Mouse (Mus musculus) spleen, adult 2 months (tissue): Measurements from ENCODE around the gene Brf1. TPM values are rescaled to one million over a fixed set of nuclear protein-coding genes. Genes with fewer than 3 reads are reported as not detected.
A peak's percentile ranks its signal among the peaks of the same experiment; 100 is the strongest.

Experiments used
- DNase-seq, 2 experiments: peaks; one replicate each; pipeline versions ENCODE4 v3.0.0 to v3.0.0-alpha.2; 2012 to 2021; ENCODE audit warnings: low spot score in 2 of 2, low read depth in 1 of 2
- H3K27ac ChIP-seq: fragments of 200-500 bp; 2 replicates; pipeline ENCODE4 v1.5.1; 2012; ENCODE audit warnings: low read length, inconsistent platforms; ENCODE audit not compliant: insufficient read depth
- H3K27me3 ChIP-seq: fragments of 200-500 bp; 2 replicates; pipeline ENCODE4 v1.6.1; 2012; ENCODE audit warnings: mild to moderate bottlenecking, moderate library complexity, low read length, inconsistent platforms; ENCODE audit not compliant: control insufficient read depth, insufficient read depth
- H3K36me3 ChIP-seq: fragments of 200-500 bp; 2 replicates; pipeline ENCODE4 v1.6.1; 2012; ENCODE audit warnings: mild to moderate bottlenecking, low read length, inconsistent platforms; ENCODE audit not compliant: control insufficient read depth, insufficient read depth
- H3K4me1 ChIP-seq: fragments of 200-500 bp; 2 replicates; pipeline ENCODE4 v1.6.1; 2011; ENCODE audit warnings: inconsistent platforms; ENCODE audit not compliant: control insufficient read depth, insufficient read depth, insufficient read length
- H3K4me3 ChIP-seq: fragments of 200-500 bp; 2 replicates; pipeline ENCODE4 v1.5.1; 2011; ENCODE audit warnings: mild to moderate bottlenecking, inconsistent platforms; ENCODE audit not compliant: insufficient read depth, insufficient read length; ENCODE audit errors: extremely low read depth
- CTCF ChIP-seq: fragments of 200-500 bp; IDR thresholded peaks from 2 replicates; pipeline ENCODE4 v1.5.1; 2011; ENCODE audit warnings: mild to moderate bottlenecking, inconsistent platforms; ENCODE audit not compliant: insufficient read depth, insufficient read length, insufficient replicate concordance; ENCODE audit errors: extremely low read depth
- POLR2A ChIP-seq: fragments of 200-500 bp; IDR thresholded peaks from 2 replicates; pipeline ENCODE4 v1.6.1; 2011; ENCODE audit warnings: low read depth, low read length, inconsistent platforms
- WGBS: fragments of 180-500 bp; shearing (Covaris S2); methylation state at CpG from one replicate; pipeline ENCODE4 v1.1.7; 2018; 5-methylcytosine and 5-hydroxymethylcytosine counted together
- polyA plus RNA-seq: library from polyadenylated mRNA; depleted of rRNA; stranded (reverse); fragments of >200 nt; gene quantifications from 2 replicates; pipeline ENCODE4 v1.2.3, GENCODE M21; 2012

Gene Brf1
- polyA plus RNA-seq, 1 experiment = 127 TPM

GRCm38 (mm10) chr12:112937906-112938305 lies 62.6 kb downstream of the Brf1 start:
- Histone ChIP-seq H3K36me3 (no peaks in the 10 kb centered on the region), H3K27me3 (no peaks in the 10 kb centered on the region), H3K27ac (no peak overlapping the region), H3K4me1 (peaks cover 13% of the 10 kb centered on the region; the same call in 1 of the 2 replicates), H3K4me3 (no peak overlapping the region)
- DNase-seq = no peak
- 37% methylated on average over 9 of the region's 9 CpGs for WGBS
- TF ChIP-seq CTCF (no peak), POLR2A (no peak)

GRCm38 (mm10) chr12:112932647-112933046 lies 67.9 kb downstream of the Brf1 start:
- Histone ChIP-seq H3K27me3 (peaks cover 14% of the 10 kb centered on the region), H3K4me3 (no peak overlapping the region), H3K4me1 (peaks cover 4% of the 10 kb centered on the region; the same call in 1 of the 2 replicates), H3K27ac (no peak overlapping the region), H3K36me3 (no peaks in the 10 kb centered on the region)
- TF ChIP-seq POLR2A = no peak
- TF ChIP-seq CTCF = no peak
- 73% methylated on average over 7 of the region's 7 CpGs for WGBS
- DNase-seq = no peak

DNA sequence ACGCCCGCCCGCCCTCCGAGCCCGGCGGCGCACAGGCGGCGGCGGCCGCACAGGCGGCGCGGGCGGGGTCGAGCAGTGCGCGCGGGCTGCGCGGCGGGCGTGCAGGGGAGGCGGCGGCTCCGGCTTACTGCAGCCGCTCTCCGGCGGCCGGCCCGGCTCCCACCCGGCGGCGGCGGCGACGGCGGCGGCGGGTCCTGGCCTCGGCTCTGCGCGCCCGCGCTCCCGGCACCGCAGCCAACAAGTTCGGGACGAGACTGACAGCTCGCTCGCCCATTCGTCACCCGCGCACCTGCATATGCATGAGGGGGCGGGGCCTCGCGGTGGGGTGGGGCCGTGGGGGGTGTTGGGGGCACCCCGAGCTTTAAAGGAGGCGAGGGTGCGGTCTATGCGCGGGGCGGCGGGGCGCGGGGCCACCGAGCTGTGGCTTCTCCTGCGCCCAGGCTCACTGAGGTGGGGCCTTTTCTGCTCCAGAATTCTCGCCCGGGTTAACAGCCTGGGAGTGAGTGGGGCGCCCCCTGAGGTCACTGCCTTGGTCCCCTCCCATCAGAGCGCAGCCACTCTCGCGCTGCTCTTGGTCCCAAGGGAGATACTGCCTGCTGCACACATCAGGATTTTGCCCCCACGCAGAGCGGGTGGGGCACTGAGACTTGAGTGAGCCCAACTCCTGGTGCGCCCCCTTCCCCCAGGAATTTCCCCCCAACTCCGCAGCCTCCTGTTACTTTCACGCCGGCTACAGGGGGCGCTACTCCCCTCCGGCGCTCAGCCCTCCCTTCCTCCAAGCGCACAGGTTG lies 70.7 kb downstream of the Brf1 start, which contains the start of gene Jag2:
Jag2 (minus strand) TSS at position 215 of the 791 bp plus-strand sequence.
- TF ChIP-seq CTCF = no peak
- TF ChIP-seq POLR2A = no peak
- Histone ChIP-seq H3K4me3 (peak within 1 kb of the TSS; percentile 37; the same call in 1 of the 2 replicates), H3K36me3 (no peaks in the 10 kb centered on the region), H3K4me1 (peaks cover 4% of the 10 kb centered on the region; the same call in 1 of the 2 replicates), H3K27ac (no peak within 1 kb of the TSS), H3K27me3 (peaks cover 14% of the 10 kb centered on the region)
- whole genome bisulfite sequencing = 13% methylated on average over 71 of the region's 85 CpGs
- no peak for DNase-seq

- Histone ChIP-seq H3K4me3 (peak overlapping the region; percentile 37; the same call in 1 of the 2 replicates), H3K4me1 (peaks cover 4% of the 10 kb centered on the region; the same call in 1 of the 2 replicates), H3K36me3 (no peaks in the 10 kb centered on the region), H3K27me3 (peaks cover 14% of the 10 kb centered on the region), H3K27ac (no peak overlapping the region)
- WGBS = 5% methylated on average over 114 of the region's 124 CpGs
- TF ChIP-seq CTCF (no peak), POLR2A (no peak)
- no peak for DNase-seq
Observed at GRCm38 (mm10) chr12:112928401-112929241, 71.9 kb downstream of the Brf1 start.

GRCm38 (mm10) chr12:112927265-112927664 lies 73.2 kb downstream of the Brf1 start:
- no peak for TF ChIP-seq POLR2A
- no peak for TF ChIP-seq CTCF
- H3K27ac ChIP-seq = no peak overlapping the region
- WGBS = 79% methylated on average over 14 of the region's 14 CpGs
- no peak overlapping the region for H3K4me3 ChIP-seq
- no peak for DNase-seq
- H3K27me3 ChIP-seq = peaks cover 14% of the 10 kb centered on the region
- no peaks in the 10 kb centered on the region for H3K36me3 ChIP-seq
- H3K4me1 ChIP-seq = peaks cover 4% of the 10 kb centered on the region; the same call in 1 of the 2 replicates

GRCm38 (mm10) chr12:112925950-112926349 lies 74.6 kb downstream of the Brf1 start:
- H3K4me1 ChIP-seq = peaks cover 4% of the 10 kb centered on the region; the same call in 1 of the 2 replicates
- no peak for DNase-seq
- 94% methylated on average over 6 of the region's 6 CpGs for WGBS
- H3K36me3 ChIP-seq = no peaks in the 10 kb centered on the region
- H3K27me3 ChIP-seq = peaks cover 14% of the 10 kb centered on the region
- TF ChIP-seq POLR2A (no peak), CTCF (no peak)
- no peak overlapping the region for H3K27ac ChIP-seq
- no peak overlapping the region for H3K4me3 ChIP-seq

DNA sequence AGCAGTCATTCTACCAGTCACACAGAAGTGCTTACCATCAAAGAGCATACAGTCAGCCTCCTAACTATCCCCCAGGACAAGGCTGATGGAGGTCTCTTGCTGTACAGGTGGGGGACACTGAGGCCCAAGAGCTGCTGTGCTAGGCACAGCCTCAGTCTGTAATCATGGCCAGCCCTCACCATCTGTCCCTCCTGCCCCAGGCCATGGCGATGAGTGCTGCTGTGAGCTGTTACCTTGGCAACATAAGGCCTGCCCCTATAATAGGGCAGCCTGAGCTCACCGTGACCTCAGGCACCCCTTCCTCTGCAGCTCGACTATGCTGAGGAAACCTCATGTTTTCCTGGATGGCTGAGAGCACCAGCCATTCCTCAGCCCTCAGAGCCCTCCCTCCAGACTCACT lies 78.0 kb downstream of the Brf1 start:
- TF ChIP-seq POLR2A = no peak
- no peak for TF ChIP-seq CTCF
- Histone ChIP-seq H3K4me3 (no peak overlapping the region), H3K27me3 (no peaks in the 10 kb centered on the region), H3K36me3 (no peaks in the 10 kb centered on the region), H3K4me1 (no peaks in the 10 kb centered on the region), H3K27ac (no peak overlapping the region)
- WGBS = 37% methylated on average over 3 of the region's 3 CpGs
- no peak for DNase-seq
